Mouse (Mus musculus): Measurements from ENCODE around the gene Gclm.

- no peak for TF ChIP-seq POLR2A (IDR thresholded peaks at IDR 0.05; ENCODE audit: borderline replicate concordance, control insufficient read depth, low read depth, low read length)
- TF ChIP-seq CTCF (IDR thresholded peaks at IDR 0.05; ENCODE audit: control insufficient read depth, insufficient read depth, low read length) = peak; percentile 86
Measured at GRCm38 (mm10) chr3:122312078-122312477, 66.7 kb downstream of the Gclm start.

All from bone marrow, adult 2 months (tissue).